Mouse (Mus musculus) Patski (cell line): Measurements from ENCODE around the gene Tspyl4. TPM values are rescaled to one million over a fixed set of nuclear protein-coding genes. Genes with fewer than 3 reads are reported as not detected.

Source experiments
- ATAC-seq: fragments of 100-300 bp; one replicate; pipeline ENCODE4 v1.8.0; 2021
- CTCF ChIA-PET: fragments of 350-600 bp; sonication (Branson Sonifier 250); formaldehyde crosslinking; loops from one replicate; lab custom pipeline; 2022; ENCODE audit warnings: inconsistent platforms; lab: Charles Lee
- POLR2A ChIA-PET: fragments of 350-600 bp; sonication (Branson Sonifier 250); formaldehyde crosslinking; loops from one replicate; lab custom pipeline; 2022; ENCODE audit warnings: antibody characterized with exemption, inconsistent platforms; lab: Charles Lee
- DNase-seq: peaks from one replicate; pipeline ENCODE4 v3.0.0-alpha.2; 2011; ENCODE audit warnings: low read depth, low spot score
- H3K27me3 ChIP-seq: fragments of 371-371 bp; one replicate; pipeline ENCODE4 v1.5.1; 2021
- CTCF ChIP-seq: fragments of 100-300 bp; IDR thresholded peaks from one replicate; pipeline ENCODE4 v1.5.1; 2021
- in situ Hi-C: fragments of 300-500 bp; cut with MboI; formaldehyde crosslinking; loops from 3 replicates; pipeline ENCODE4 v1.11.1; 2018; ENCODE audit warnings: low pct_unique_long_range_greater_than_20kb, mixed read lengths
- polyA plus RNA-seq: library from polyadenylated mRNA; unstranded; gene quantifications from one replicate; pipeline ENCODE4 v1.2.3, GENCODE M21; 2021

The Tspyl4 gene
- polyA plus RNA-seq, 1 experiment from 2014 or later: 11.5 TPM

DNA sequence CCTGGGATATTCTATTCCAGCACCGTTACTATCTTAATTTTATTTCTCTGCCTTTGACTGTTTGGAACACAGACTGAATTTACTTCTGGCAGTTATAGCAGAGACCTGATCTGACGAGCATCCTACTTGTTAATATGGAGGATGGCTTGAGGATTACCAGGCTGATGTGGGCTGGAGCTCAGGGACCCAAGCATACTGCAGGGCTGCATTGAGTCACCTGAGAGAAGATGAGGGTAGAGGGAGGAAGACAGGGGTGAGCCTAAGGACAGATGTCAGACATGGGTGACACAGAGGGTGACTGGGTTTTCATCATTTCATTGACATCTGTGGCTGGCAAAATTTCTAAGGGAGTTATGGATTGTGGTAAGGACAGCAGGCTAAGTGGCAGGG lies 20.0 kb downstream of the Tspyl4 start:
- in situ Hi-C loops: no loop called here
- POLR2A ChIA-PET: no interaction called here
- CTCF ChIA-PET: interaction anchor here (0.9 to 1.3 kb wide), 3 partner anchors 9 to 19 kb away, joined by 3 to 4 read pairs (median 4); partner anchors contain the start of gene Tspyl4
- no peak for DNase-seq
- no peak for TF ChIP-seq CTCF
- no peak for ATAC-seq
- no peaks in the 10 kb centered on the region for H3K27me3 ChIP-seq

DNA sequence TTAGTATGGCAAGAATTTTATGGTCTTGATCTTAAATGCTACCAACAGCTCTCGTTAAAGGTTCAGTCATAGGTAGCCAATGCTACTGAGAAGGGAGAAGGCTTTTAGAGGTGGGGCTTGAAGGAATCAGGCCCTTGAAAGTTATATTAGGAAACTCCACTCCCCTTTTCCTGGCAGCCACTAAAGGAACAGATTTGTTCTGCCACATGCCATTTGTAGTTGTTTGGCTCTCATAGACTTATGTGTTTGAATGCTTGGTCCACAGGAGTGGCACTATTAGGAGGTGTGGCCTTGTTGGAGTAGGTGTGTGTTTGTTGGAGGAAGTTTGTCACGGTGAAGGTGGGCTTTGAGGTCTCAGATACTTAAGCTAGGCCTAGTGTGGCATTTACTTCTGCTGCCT lies 23.6 kb downstream of the Tspyl4 start:
- in situ Hi-C loops: loop anchor here (10.0 kb wide), 1 partner anchor 286 kb away; the partner anchor contains the start of gene Trappc3l

DNA sequence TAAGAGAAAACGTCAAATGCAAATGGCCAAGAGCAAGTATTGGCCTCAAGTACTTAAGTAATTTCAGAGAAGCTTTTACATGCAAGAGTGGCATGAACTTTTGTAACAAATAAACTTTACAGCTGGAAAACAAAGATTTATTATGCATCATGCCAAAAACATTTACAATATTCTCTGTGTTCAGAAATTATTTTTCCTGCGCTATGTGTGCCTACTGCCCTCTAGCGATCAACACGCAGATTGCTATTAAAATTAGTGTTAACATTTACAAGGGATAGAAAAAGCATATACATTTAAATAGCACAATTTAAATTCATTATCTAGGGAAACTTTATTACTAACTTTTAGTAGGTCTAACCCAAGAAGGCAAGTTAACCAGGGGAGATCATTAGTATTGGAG lies 29.5 kb downstream of the Tspyl4 start:
- in situ Hi-C loops: loop anchor here (10.0 kb wide), 1 partner anchor 292 kb away; the partner anchor contains the start of gene Trappc3l
- DNase-seq (no peak), ATAC-seq (peak; percentile 51)
- ChIA-PET POLR2A (no interaction called here), CTCF (interaction anchor here (0.7 to 2.1 kb wide), 5 partner anchors 10 to 260 kb away, joined by 3 to 5 read pairs (median 3); partner anchors contain the start of gene Tspyl4)
- H3K27me3 ChIP-seq: no peaks in the 10 kb centered on the region
- peak; percentile 52 for TF ChIP-seq CTCF

More for the DNA sequence above, 23.6 kb downstream of the Tspyl4 start:
- ChIA-PET CTCF (interaction anchor here (0.7 to 1.3 kb wide), 2 partner anchors 9 to 20 kb away, joined by 3 read pairs; no protein-coding TSS in a partner anchor), POLR2A (no interaction called here)
- ATAC-seq (no peak), DNase-seq (no peak)
- no peak for TF ChIP-seq CTCF
- no peaks in the 10 kb centered on the region for H3K27me3 ChIP-seq

DNA sequence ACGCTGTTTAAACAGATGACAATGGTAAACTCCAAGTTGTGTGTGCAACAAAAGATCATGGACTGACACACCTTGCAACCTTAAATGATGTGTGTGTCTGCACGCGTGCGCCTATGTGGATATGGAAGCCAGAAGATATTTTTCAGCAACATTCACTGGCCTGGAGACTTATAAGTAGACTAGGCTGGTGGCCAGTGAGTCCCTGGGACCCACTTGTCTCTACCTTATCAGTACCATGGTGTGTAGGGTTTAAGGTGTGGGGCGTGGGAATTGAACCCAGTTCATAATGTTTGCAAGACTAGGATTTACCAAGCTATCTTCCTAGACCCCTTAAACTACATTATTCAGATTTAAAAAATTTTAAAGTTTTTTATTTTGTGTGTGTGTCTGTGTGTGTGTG lies 29.9 kb downstream of the Tspyl4 start:
- in situ Hi-C loops: loop anchor here (10.0 kb wide), 1 partner anchor 292 kb away; the partner anchor contains the start of gene Trappc3l
- POLR2A ChIA-PET: no interaction called here
- TF ChIP-seq CTCF: no peak
- DNase-seq (no peak), ATAC-seq (no peak)
- H3K27me3 ChIP-seq: no peaks in the 10 kb centered on the region
- CTCF ChIA-PET: interaction anchor here (1.0 to 2.1 kb wide), 5 partner anchors 9 to 337 kb away, joined by 3 to 5 read pairs (median 4); partner anchors contain the start of gene Tspyl4

DNA sequence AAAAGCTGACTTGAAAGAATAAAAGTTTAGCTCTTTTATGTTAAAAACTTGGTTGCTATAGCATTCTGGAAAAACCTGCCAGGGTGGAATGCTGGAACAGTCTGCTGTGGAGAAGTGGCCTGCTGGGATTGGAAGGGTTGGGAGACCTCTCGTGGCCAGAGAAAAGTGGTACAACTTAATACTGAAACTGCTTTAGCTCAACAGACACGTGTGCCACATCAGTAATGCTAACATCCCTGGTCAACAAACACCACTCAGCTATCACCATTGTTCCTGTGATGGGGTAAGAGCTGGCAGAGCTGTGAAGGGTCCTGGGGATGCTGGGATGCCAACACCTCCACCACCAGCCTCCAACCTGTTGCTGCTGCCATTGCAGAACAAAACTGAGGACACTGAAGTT lies 31.1 kb downstream of the Tspyl4 start:
- TF ChIP-seq CTCF: peak; percentile 74
- H3K27me3 ChIP-seq: no peaks in the 10 kb centered on the region
- DNase-seq (no peak), ATAC-seq (peak; percentile 88)
- in situ Hi-C loops: loop anchor here (10.0 kb wide), 1 partner anchor 294 kb away; the partner anchor contains the start of gene Trappc3l
- ChIA-PET CTCF (interaction anchor here (0.9 to 2.1 kb wide), 10 partner anchors 10 to 341 kb away, joined by 3 to 5 read pairs (median 4); partner anchors contain the start of gene Tspyl4), POLR2A (no interaction called here)

DNA sequence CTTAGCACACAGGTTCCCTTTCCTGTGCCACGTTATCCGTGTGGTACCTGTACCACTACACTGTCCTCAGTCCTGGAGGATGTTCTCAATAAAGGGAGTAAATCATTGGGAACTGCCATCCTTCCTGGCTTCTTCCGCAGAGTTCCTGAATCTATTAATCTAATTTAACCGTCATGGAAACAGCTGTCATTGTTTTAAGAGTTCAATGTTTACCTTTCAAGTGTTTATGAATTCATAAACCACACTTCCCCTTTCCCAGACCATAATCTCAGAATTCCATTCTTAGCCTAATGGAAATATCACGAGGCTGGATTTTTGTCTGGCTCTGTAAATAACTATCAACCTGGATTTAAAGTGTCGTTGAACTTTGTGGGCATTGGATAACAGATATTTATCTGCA lies 43.8 kb downstream of the Tspyl4 start:
- H3K27me3 ChIP-seq: no peaks in the 10 kb centered on the region
- no peak for ATAC-seq
- ChIA-PET POLR2A (no interaction called here), CTCF (interaction anchor here (1.6 kb wide), 1 partner anchor 11 kb away, joined by 3 read pairs; no protein-coding TSS in a partner anchor)
- in situ Hi-C loops: no loop called here
- TF ChIP-seq CTCF: no peak
- DNase-seq: no peak

DNA sequence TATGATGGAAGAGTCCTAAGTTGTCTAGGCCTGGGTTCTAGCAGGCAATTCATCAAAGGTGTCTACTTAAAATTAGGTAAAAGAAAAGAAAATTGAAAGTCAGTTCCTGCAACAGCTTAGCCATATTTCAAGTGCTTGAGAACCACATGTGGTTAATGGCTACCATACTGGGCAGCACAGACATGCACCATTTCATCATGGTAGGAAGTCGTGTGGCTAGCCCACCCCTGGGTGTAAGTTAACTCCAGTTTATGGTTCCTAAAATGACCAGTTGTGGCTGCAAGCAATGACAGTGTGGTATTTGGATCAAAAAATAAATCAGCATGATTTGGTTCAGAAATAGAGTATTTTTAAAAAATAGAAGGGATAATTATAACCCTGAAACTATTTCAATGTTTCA lies 44.6 kb downstream of the Tspyl4 start:
- ChIA-PET CTCF (no interaction called here), POLR2A (no interaction called here)
- no peak for TF ChIP-seq CTCF
- DNase-seq (no peak), ATAC-seq (no peak)
- in situ Hi-C loops: no loop called here
- no peaks in the 10 kb centered on the region for H3K27me3 ChIP-seq

Other genes with a start within 250 kb of the Tspyl4 start
- gene Calhm5, start 200.9 kb upstream of the Tspyl4 start, polyA plus RNA-seq: 0.59 TPM
- not detected for gene Calhm6, start 169.5 kb upstream of the Tspyl4 start, polyA plus RNA-seq
- gene Dse, start 89.7 kb upstream of the Tspyl4 start, polyA plus RNA-seq: 6.8 TPM
- 50.8 TPM for gene Tspyl1, start 15.3 kb upstream of the Tspyl4 start, polyA plus RNA-seq
- gene Col10a1, start 92.5 kb downstream of the Tspyl4 start, polyA plus RNA-seq: not detected
- 17.5 TPM for gene Nt5dc1, start 121.1 kb downstream of the Tspyl4 start, polyA plus RNA-seq
- 19.8 TPM for gene Frk, start 186.0 kb downstream of the Tspyl4 start, polyA plus RNA-seq